Mouse (Mus musculus) CH12.LX (cell line): Measurements from ENCODE around the gene Ppfibp2.

ENCODE experiments used
- CTCF ChIP-seq, 2 experiments: IDR thresholded peaks in 1 of 2; conservative IDR thresholded peaks in 1 of 2; 2 replicates each; pipeline ENCODE4 v1.5.1; 2011 to 2012; ENCODE audit warnings: low read depth in 2 of 2, low read length in 2 of 2, improper control_type of control experiment in 1 of 2, inconsistent platforms in 1 of 2, mild to moderate bottlenecking in 1 of 2, moderate library complexity in 1 of 2
- ETS1 ChIP-seq: conservative IDR thresholded peaks from 2 replicates; pipeline ENCODE4 v1.6.1; 2012; ENCODE audit warnings: low read depth, mild to moderate bottlenecking, inconsistent platforms, low read length, improper control_type of control experiment, moderate library complexity
- GABPA ChIP-seq: IDR thresholded peaks from 2 replicates; pipeline ENCODE4 v1.6.1; 2012; ENCODE audit warnings: low read depth, low read length, improper control_type of control experiment, inconsistent platforms; ENCODE audit not compliant: insufficient replicate concordance
- KAT2A ChIP-seq: IDR thresholded peaks from 2 replicates; pipeline ENCODE4 v1.6.1; 2012; ENCODE audit warnings: low read length, improper control_type of control experiment, inconsistent platforms; ENCODE audit not compliant: insufficient replicate concordance
- MAFK ChIP-seq: IDR thresholded peaks from 2 replicates; pipeline ENCODE4 v1.6.1; 2011; ENCODE audit warnings: low read length, improper control_type of control experiment; ENCODE audit not compliant: insufficient replicate concordance
- MAX ChIP-seq: IDR thresholded peaks from 2 replicates; pipeline ENCODE4 v1.6.1; 2011; ENCODE audit warnings: low read length, improper control_type of control experiment
- NRF1 ChIP-seq: IDR thresholded peaks from 2 replicates; pipeline ENCODE4 v1.6.1; 2014; ENCODE audit warnings: low read depth, mild to moderate bottlenecking, inconsistent platforms, low read length, improper control_type of control experiment, moderate library complexity
- POLR2A ChIP-seq: IDR thresholded peaks from 2 replicates; pipeline ENCODE4 v1.6.1; 2011; ENCODE audit warnings: low read depth, mild to moderate bottlenecking, improper control_type of control experiment, low read length
- RCOR1 ChIP-seq: conservative IDR thresholded peaks from 2 replicates; pipeline ENCODE4 v1.6.1; 2012; ENCODE audit warnings: low read depth, mild to moderate bottlenecking, inconsistent platforms, low read length, improper control_type of control experiment
- ZKSCAN1 ChIP-seq: IDR thresholded peaks from 2 replicates; pipeline ENCODE4 v1.6.1; 2012; ENCODE audit warnings: low read depth, inconsistent platforms, low read length, improper control_type of control experiment, borderline replicate concordance

- no peak for TF ChIP-seq CTCF (conservative IDR thresholded peaks at IDR 0.05 in 1 of 2, IDR thresholded peaks at IDR 0.05 in 1 of 2; ENCODE audit: low read depth in 2 of 2, low read length in 2 of 2)
- no peak for TF ChIP-seq MAX
- no peak for TF ChIP-seq POLR2A
- TF ChIP-seq MAFK = no peak
- no peak for TF ChIP-seq ETS1
- no peak for TF ChIP-seq KAT2A
- TF ChIP-seq ZKSCAN1 = no peak
- no peak for TF ChIP-seq NRF1
- no peak for TF ChIP-seq GABPA
- TF ChIP-seq RCOR1 = no peak
These were observed 161.7 kb downstream of the Ppfibp2 start for GRCm38 (mm10) chr7:107756748-107757147.
